Mouse (Mus musculus): Measurements from ENCODE around the gene Exoc4.

Gene Exoc4

GRCm38 (mm10) chr6:33468480-33468879 is 219.6 kb downstream of the Exoc4 start:
- no peak for DNase-seq (ENCODE audit: low read depth, low spot score)

- DNase-seq (ENCODE audit: low read depth, low spot score): no peak
These were observed 227.2 kb downstream of the Exoc4 start for GRCm38 (mm10) chr6:33476134-33476533.

GRCm38 (mm10) chr6:33484568-33484967 is 235.7 kb downstream of the Exoc4 start:
- no peak for DNase-seq (ENCODE audit: low read depth, low spot score)

GRCm38 (mm10) chr6:33489788-33490187 is 240.9 kb downstream of the Exoc4 start:
- DNase-seq (ENCODE audit: low read depth, low spot score): peak; percentile 26

- DNase-seq (ENCODE audit: low read depth, low spot score): no peak
These were observed 247.4 kb downstream of the Exoc4 start for GRCm38 (mm10) chr6:33496141-33496855.

GRCm38 (mm10) chr6:33497348-33497747 is 248.5 kb downstream of the Exoc4 start:
- DNase-seq (ENCODE audit: low read depth, low spot score): no peak

GRCm38 (mm10) chr6:33502388-33502787 is 253.5 kb downstream of the Exoc4 start:
- DNase-seq (ENCODE audit: low read depth, low spot score): peak; percentile 49

GRCm38 (mm10) chr6:33503381-33503780 is 254.5 kb downstream of the Exoc4 start:
- no peak for DNase-seq (ENCODE audit: low read depth, low spot score)

GRCm38 (mm10) chr6:33507134-33507533 is 258.2 kb downstream of the Exoc4 start:
- DNase-seq (ENCODE audit: low read depth, low spot score): peak; percentile 45

GRCm38 (mm10) chr6:33515391-33515790 is 266.5 kb downstream of the Exoc4 start:
- no peak for DNase-seq (ENCODE audit: low read depth, low spot score)

- DNase-seq (ENCODE audit: low read depth, low spot score): no peak
These were observed 267.9 kb downstream of the Exoc4 start for GRCm38 (mm10) chr6:33516798-33517197.

- DNase-seq (ENCODE audit: low read depth, low spot score): no peak
These were observed 269.1 kb downstream of the Exoc4 start for GRCm38 (mm10) chr6:33517890-33518410.

GRCm38 (mm10) chr6:33525695-33526366 is 276.9 kb downstream of the Exoc4 start:
- peak; percentile 46 for DNase-seq (ENCODE audit: low read depth, low spot score)

- DNase-seq (ENCODE audit: low read depth, low spot score): no peak
These were observed 291.5 kb downstream of the Exoc4 start for GRCm38 (mm10) chr6:33540356-33540755.

- DNase-seq (ENCODE audit: low read depth, low spot score): peak; percentile 34
These were observed 293.8 kb downstream of the Exoc4 start for GRCm38 (mm10) chr6:33542712-33543111.

- no peak for DNase-seq (ENCODE audit: low read depth, low spot score)
These were observed 303.0 kb downstream of the Exoc4 start for GRCm38 (mm10) chr6:33551934-33552333.

- peak; percentile 51 for DNase-seq (ENCODE audit: low read depth, low spot score)
These were observed 312.0 kb downstream of the Exoc4 start for GRCm38 (mm10) chr6:33560925-33561324.

GRCm38 (mm10) chr6:33561911-33562310 is 313.0 kb downstream of the Exoc4 start:
- no peak for DNase-seq (ENCODE audit: low read depth, low spot score)

- no peak for DNase-seq (ENCODE audit: low read depth, low spot score)
These were observed 327.1 kb downstream of the Exoc4 start for GRCm38 (mm10) chr6:33575947-33576346.

- DNase-seq (ENCODE audit: low read depth, low spot score): no peak
These were observed 359.6 kb downstream of the Exoc4 start for GRCm38 (mm10) chr6:33608469-33608868.

- DNase-seq (ENCODE audit: low read depth, low spot score): peak; percentile 32
These were observed 365.1 kb downstream of the Exoc4 start for GRCm38 (mm10) chr6:33613978-33614377.

GRCm38 (mm10) chr6:33618590-33618989 is 369.7 kb downstream of the Exoc4 start:
- DNase-seq (ENCODE audit: low read depth, low spot score): no peak

GRCm38 (mm10) chr6:33620701-33621100 is 371.8 kb downstream of the Exoc4 start:
- no peak for DNase-seq (ENCODE audit: low read depth, low spot score)
